Comparison of ENCODE assay signal across 10 mouse cellular contexts in the genomic region with DNA sequence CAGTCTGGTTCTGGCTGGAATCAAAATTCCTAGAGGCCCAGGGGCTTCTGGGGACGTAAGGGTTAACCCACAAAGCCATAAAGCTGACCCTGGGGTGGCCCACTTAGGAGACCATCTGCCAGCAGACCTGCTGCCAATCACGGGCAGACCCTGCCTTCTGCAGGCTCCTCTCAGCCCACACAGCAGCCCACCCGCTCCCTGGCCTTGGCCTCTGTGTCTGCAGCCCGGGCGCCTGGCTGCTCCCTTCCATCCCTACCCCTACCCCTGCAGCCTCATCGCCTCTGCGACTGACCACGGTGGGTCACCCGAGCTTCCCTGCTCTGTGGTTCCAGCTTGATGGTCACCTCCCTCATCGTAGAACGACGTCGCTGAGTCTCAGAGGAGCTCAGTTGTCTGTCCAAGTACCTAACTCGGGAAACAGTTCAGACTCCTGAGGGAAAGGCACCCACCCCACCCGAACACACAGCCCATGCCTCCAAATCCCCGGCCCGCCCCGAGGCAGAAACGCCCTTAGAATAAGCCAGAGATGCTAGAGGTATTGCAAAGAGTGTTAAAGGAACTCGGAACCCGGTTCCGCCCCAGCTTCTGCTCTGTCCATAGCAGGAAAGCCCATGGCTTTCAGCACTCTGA. TPM values are rescaled to one million over a fixed set of nuclear protein-coding genes. Genes with fewer than 3 reads are reported as not detected.
A peak's percentile ranks its signal among the peaks of the same experiment; 100 is the strongest.
DNase-seq lines count a peak whose midpoint lies in the region; ATAC-seq lines count a peak whose summit lies in the region.
"Had no signal": no experiment of that assay in that cellular context is flagged by ENCODE, and none has a peak within 500 bp of the region (broad histone marks: within the 10 kb centered on the region; RNA-seq: fewer than 3 reads in every experiment).

No protein-coding gene starts in this region.

- H3K4me2 ChIP-seq in intestine, embryonic 14.5 days (ENCODE audit: low read length), result no peak overlapping the region
- no peak overlapping the region for H3K4me2 ChIP-seq in intestine, embryonic 16.5 days (ENCODE audit: low read depth, low read length)
- H3K4me2 ChIP-seq in forebrain, embryonic 11.5 days (ENCODE audit: low read depth, low read length, severe bottlenecking), result no peak overlapping the region
- H3K4me2 ChIP-seq in limb, embryonic 11.5 days (ENCODE audit: low read depth, severe bottlenecking), result no peak overlapping the region; the same call in 1 of the 2 replicates
- H3K4me2 ChIP-seq: lung, embryonic 14.5 days had no signal

- DNase-seq in intestine, embryonic 14.5 days (ENCODE audit: low spot score), result peak; percentile 51
- DNase-seq in forebrain, embryonic 11.5 days (ENCODE audit: low spot score), result peak; percentile 61
- DNase-seq in limb, embryonic 11.5 days (ENCODE audit: low spot score), result peak; percentile 56
- peak; percentile 71 for DNase-seq in retina, postnatal 7 days (ENCODE audit: low read depth, low spot score)
- no peak for DNase-seq in heart, adult 11 months
- no peak for DNase-seq in thymus, postnatal 4 days
- DNase-seq: heart, postnatal 36 days; lung, embryonic 14.5 days had no signal

- no peaks in the 10 kb centered on the region for H3K9me3 ChIP-seq in intestine, embryonic 14.5 days (ENCODE audit: control insufficient read depth, low read length)
- H3K9me3 ChIP-seq in intestine, embryonic 16.5 days (ENCODE audit: control insufficient read depth, low read length), result no peaks in the 10 kb centered on the region
- H3K9me3 ChIP-seq in forebrain, embryonic 11.5 days (ENCODE audit: control insufficient read depth, low read length), result no peaks in the 10 kb centered on the region
- H3K9me3 ChIP-seq in limb, embryonic 11.5 days (ENCODE audit: control insufficient read depth, low read length), result no peaks in the 10 kb centered on the region

- H3K27ac ChIP-seq in intestine, embryonic 14.5 days (ENCODE audit: low read depth), result no peak overlapping the region
- no peak overlapping the region for H3K27ac ChIP-seq in intestine, embryonic 16.5 days (ENCODE audit: low read length)
- peak overlapping the region; percentile 44 for H3K27ac ChIP-seq in forebrain, embryonic 11.5 days (ENCODE audit: low read depth, low read length)
- H3K27ac ChIP-seq in limb, embryonic 11.5 days (replicated peaks; ENCODE audit: low read depth, low read length), result no peak overlapping the region

- H3K9ac ChIP-seq in intestine, embryonic 14.5 days (ENCODE audit: low read length), result no peak overlapping the region
- H3K9ac ChIP-seq in intestine, embryonic 16.5 days (ENCODE audit: low read depth, low read length), result no peak overlapping the region
- no peak overlapping the region; the same call in 1 of the 2 replicates for H3K9ac ChIP-seq in forebrain, embryonic 11.5 days (ENCODE audit: low read length)
- H3K9ac ChIP-seq in limb, embryonic 11.5 days (ENCODE audit: low read length), result no peak overlapping the region
- H3K9ac ChIP-seq: lung, embryonic 14.5 days had no signal

- no peaks in the 10 kb centered on the region for H3K27me3 ChIP-seq in intestine, embryonic 14.5 days (replicated peaks; ENCODE audit: control insufficient read depth, insufficient read depth, low read length)
- no peaks in the 10 kb centered on the region for H3K27me3 ChIP-seq in intestine, embryonic 16.5 days (replicated peaks; ENCODE audit: control insufficient read depth, insufficient read depth, low read length)
- H3K27me3 ChIP-seq in forebrain, embryonic 11.5 days (ENCODE audit: control insufficient read depth, insufficient read depth, low read length), result no peaks in the 10 kb centered on the region
- no peaks in the 10 kb centered on the region for H3K27me3 ChIP-seq in limb, embryonic 11.5 days (ENCODE audit: control insufficient read depth, insufficient read depth, low read length)

- 9% methylated on average over 22 of the region's 22 CpGs for WGBS in intestine, embryonic 14.5 days
- WGBS in intestine, embryonic 16.5 days, result 11% methylated on average over 22 of the region's 22 CpGs
- 22% methylated on average over 22 of the region's 22 CpGs for WGBS in forebrain, embryonic 11.5 days
- WGBS in limb, embryonic 11.5 days, result 4% methylated on average over 22 of the region's 22 CpGs

- no peak for ATAC-seq in intestine, embryonic 14.5 days (replicated peaks; ENCODE audit: low FRiP score, low TSS enrichment, low read depth)
- no peak for ATAC-seq in intestine, embryonic 16.5 days
- peak; percentile 52 for ATAC-seq in forebrain, embryonic 11.5 days (replicated peaks; ENCODE audit: low FRiP score)
- ATAC-seq in limb, embryonic 11.5 days (ENCODE audit: insufficient number of reproducible peaks, low FRiP score, low TSS enrichment, low read depth), result no peak
- ATAC-seq in CD4-positive, CD25-positive, alpha-beta regulatory T cell, adult 4 months, result no peak

- H3K4me1 ChIP-seq in intestine, embryonic 14.5 days (replicated peaks; ENCODE audit: control insufficient read depth, insufficient read depth, low read length), result no peaks in the 10 kb centered on the region
- no peaks in the 10 kb centered on the region for H3K4me1 ChIP-seq in intestine, embryonic 16.5 days (ENCODE audit: control insufficient read depth, insufficient read depth, low read length)
- peaks cover 22% of the 10 kb centered on the region; the same call in 1 of the 2 replicates for H3K4me1 ChIP-seq in forebrain, embryonic 11.5 days (replicated peaks; ENCODE audit: control insufficient read depth, insufficient read depth, low read length)
- H3K4me1 ChIP-seq in limb, embryonic 11.5 days (ENCODE audit: control insufficient read depth, insufficient read depth, low read length), result peaks cover 11% of the 10 kb centered on the region

- no peaks in the 10 kb centered on the region for H3K36me3 ChIP-seq in intestine, embryonic 14.5 days (ENCODE audit: control insufficient read depth, insufficient read depth, low read length)
- H3K36me3 ChIP-seq in intestine, embryonic 16.5 days (ENCODE audit: control insufficient read depth, insufficient read depth, low read length), result no peaks in the 10 kb centered on the region
- no peaks in the 10 kb centered on the region for H3K36me3 ChIP-seq in forebrain, embryonic 11.5 days (ENCODE audit: control insufficient read depth, insufficient read depth, low read length)
- H3K36me3 ChIP-seq in limb, embryonic 11.5 days (ENCODE audit: control insufficient read depth, insufficient read depth, low read length), result no peaks in the 10 kb centered on the region

- no peak overlapping the region for H3K4me3 ChIP-seq in intestine, embryonic 14.5 days (ENCODE audit: low read depth, low read length)
- no peak overlapping the region for H3K4me3 ChIP-seq in intestine, embryonic 16.5 days (ENCODE audit: low read length)
- H3K4me3 ChIP-seq in forebrain, embryonic 11.5 days (ENCODE audit: low read depth, low read length), result no peak overlapping the region
- no peak overlapping the region for H3K4me3 ChIP-seq in limb, embryonic 11.5 days (ENCODE audit: low read depth, low read length)

RNA-seq across cellular contexts. Expression of a gene that starts 20.3 kb away (rescaled TPM):
- polyA plus RNA-seq in intestine, embryonic 14.5 days (2014; fragmentation: Nextera tagmentation; extraction: Ambion mirVana), result 2.7 and 3.4 TPM in 2 replicates
- 1.4 and 1.5 TPM in 2 replicates for polyA plus RNA-seq in intestine, embryonic 16.5 days (2015; fragmentation: Nextera tagmentation; extraction: Ambion mirVana)
- polyA plus RNA-seq in forebrain, embryonic 11.5 days (2014; fragmentation: Nextera tagmentation; extraction: Ambion mirVana), result 19.2 and 19.5 TPM in 2 replicates
- 0.03 and 0.09 TPM in 2 replicates for polyA plus RNA-seq in limb, embryonic 11.5 days (2014; fragmentation: Nextera tagmentation; extraction: Ambion mirVana)
- under 1 TPM in 1 of 2 experiments, not detected in 1; 1.00 TPM for polyA plus RNA-seq in CD4-positive, CD25-positive, alpha-beta regulatory T cell, adult 4 months (2017; shearing (Covaris generic))

Comparison
In these comparisons a context has a peak if more than half of its experiments do, and no peak if none do; other contexts are left out.
1. DNase-seq: peak in intestine, embryonic 14.5 days (single experiment), forebrain, embryonic 11.5 days (single experiment), limb, embryonic 11.5 days (single experiment) and retina, postnatal 7 days (single experiment); none in heart, adult 11 months (single experiment) and thymus, postnatal 4 days (single experiment).